Mouse (Mus musculus) neural tube, embryonic 10.5 days (tissue): ENCODE results near the gene Rbfox1.

Experiments
- DNase-seq: peaks from one replicate; pipeline ENCODE4 v3.0.0-alpha.2; 2017; ENCODE audit warnings: low spot score; ENCODE audit errors: extremely low spot score

Rbfox1 gene

GRCm38 (mm10) chr16:6648753-6649152, 763.6 kb downstream of the Rbfox1 start:
- no peak for DNase-seq

- DNase-seq = no peak
These were observed 773.4 kb downstream of the Rbfox1 start for GRCm38 (mm10) chr16:6658594-6658993.

- no peak for DNase-seq
These were observed 801.1 kb downstream of the Rbfox1 start for GRCm38 (mm10) chr16:6686076-6686757.

- DNase-seq = no peak
These were observed 819.7 kb downstream of the Rbfox1 start for GRCm38 (mm10) chr16:6704847-6705246.

- DNase-seq = no peak
These were observed 827.2 kb downstream of the Rbfox1 start for GRCm38 (mm10) chr16:6712341-6712740.

GRCm38 (mm10) chr16:6715245-6715644, 830.1 kb downstream of the Rbfox1 start:
- no peak for DNase-seq

GRCm38 (mm10) chr16:6716214-6716911, 831.2 kb downstream of the Rbfox1 start:
- no peak for DNase-seq

- no peak for DNase-seq
These were observed 833.9 kb downstream of the Rbfox1 start for GRCm38 (mm10) chr16:6719027-6719426.

- no peak for DNase-seq
These were observed 847.5 kb downstream of the Rbfox1 start for GRCm38 (mm10) chr16:6732646-6733045.

GRCm38 (mm10) chr16:6733427-6733826, 848.3 kb downstream of the Rbfox1 start:
- no peak for DNase-seq

GRCm38 (mm10) chr16:6736566-6736965, 851.4 kb downstream of the Rbfox1 start:
- DNase-seq = no peak

GRCm38 (mm10) chr16:6736998-6737397, 851.8 kb downstream of the Rbfox1 start:
- no peak for DNase-seq

- DNase-seq = no peak
These were observed 861.0 kb downstream of the Rbfox1 start for GRCm38 (mm10) chr16:6746116-6746515.

GRCm38 (mm10) chr16:6750491-6750890, 865.3 kb downstream of the Rbfox1 start:
- no peak for DNase-seq

GRCm38 (mm10) chr16:6754847-6755246, 869.7 kb downstream of the Rbfox1 start:
- DNase-seq = no peak

- DNase-seq = no peak
These were observed 884.5 kb downstream of the Rbfox1 start for GRCm38 (mm10) chr16:6769495-6770237.

- DNase-seq = no peak
These were observed 892.5 kb downstream of the Rbfox1 start for GRCm38 (mm10) chr16:6777506-6778185.

- DNase-seq = no peak
These were observed 899.0 kb downstream of the Rbfox1 start for GRCm38 (mm10) chr16:6784144-6784543.

- DNase-seq = no peak
These were observed 899.9 kb downstream of the Rbfox1 start for GRCm38 (mm10) chr16:6785026-6785425.

- no peak for DNase-seq
These were observed 906.1 kb downstream of the Rbfox1 start for GRCm38 (mm10) chr16:6791218-6791617.

- peak; percentile 66 for DNase-seq
These were observed 906.5 kb downstream of the Rbfox1 start for GRCm38 (mm10) chr16:6791655-6792054.

- DNase-seq = no peak
These were observed 921.1 kb downstream of the Rbfox1 start for GRCm38 (mm10) chr16:6806246-6806645.
